Mouse (Mus musculus) ES-Bruce4 (cell line): ENCODE data around the gene Mpzl3.

Source experiments
- CTCF ChIP-seq: IDR thresholded peaks from one replicate; pipeline ENCODE4 v1.8.1; 2011; ENCODE audit warnings: low read depth, low read length
- EP300 ChIP-seq: IDR thresholded peaks from 2 replicates; pipeline ENCODE4 v1.6.1; 2011; ENCODE audit warnings: low read depth, low read length; ENCODE audit not compliant: insufficient read depth

DNA sequence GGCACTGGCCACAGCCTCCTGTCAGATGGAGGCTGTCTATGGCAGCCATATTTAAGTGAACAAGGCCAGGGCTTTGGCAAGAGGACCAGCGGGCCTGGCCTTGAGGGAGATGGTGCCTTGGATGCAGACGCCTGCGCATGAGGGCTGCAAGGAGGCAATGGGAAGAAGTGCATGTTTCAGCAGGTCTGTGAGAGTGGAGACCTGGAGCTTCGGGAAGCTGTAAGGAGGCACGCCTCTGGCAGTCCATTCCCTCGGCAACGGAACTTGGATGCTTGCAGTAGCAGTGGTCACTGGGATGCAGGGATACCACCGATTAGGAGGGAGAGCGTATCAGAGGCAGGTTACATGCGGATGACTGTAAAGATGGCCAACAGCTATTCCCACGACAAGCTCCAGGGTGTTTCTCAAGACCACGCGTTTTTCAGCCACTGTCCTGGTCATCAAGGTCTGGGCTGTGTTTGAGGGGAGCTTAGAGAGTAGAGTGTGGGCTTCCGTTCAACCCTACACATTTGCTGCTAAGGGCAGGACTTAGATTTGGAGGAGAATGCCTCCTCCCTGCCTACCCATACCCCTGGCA is 65.1 kb downstream of the Mpzl3 start:
- TF ChIP-seq EP300, result no peak
- no peak for TF ChIP-seq CTCF
